Mouse (Mus musculus): Measurements from ENCODE around the gene Olfr1123.
"Not testable (repeated sequence)": the region's sequence is repeated elsewhere in the genome, so short reads cannot be mapped to it uniquely, and the experiment has no call there.

The Olfr1123 gene

GRCm38 (mm10) chr2:87416335-87416734, at the start of gene Olfr1123:
Gene Olfr1123, plus strand, starts transcription at chr2:87416635.
- DNase-seq (ENCODE audit: low spot score in 2 of 2): no peak

GRCm38 (mm10) chr2:87369595-87369994, 46.8 kb upstream of the Olfr1123 start, which contains the start of gene Olfr1121:
Gene Olfr1121, plus strand, starts transcription at chr2:87369895.
- DNase-seq (ENCODE audit: low spot score in 2 of 2): no peak

GRCm38 (mm10) chr2:87371726-87372125, 44.7 kb upstream of the Olfr1123 start:
- DNase-seq (ENCODE audit: low spot score in 2 of 2): no peak

GRCm38 (mm10) chr2:87383935-87384334, 32.5 kb upstream of the Olfr1123 start:
- no peak for DNase-seq (ENCODE audit: low spot score in 2 of 2)

- no peak for DNase-seq (ENCODE audit: low spot score in 2 of 2)
These were observed 30.9 kb upstream of the Olfr1123 start, which contains the start of gene Olfr1122 for GRCm38 (mm10) chr2:87385549-87385948. Gene Olfr1122, plus strand, starts transcription at chr2:87385849.

GRCm38 (mm10) chr2:87393605-87394004, 22.8 kb upstream of the Olfr1123 start:
- DNase-seq (ENCODE audit: low spot score in 2 of 2): not testable (repeated sequence)

GRCm38 (mm10) chr2:87394686-87395085, 21.7 kb upstream of the Olfr1123 start:
- DNase-seq (ENCODE audit: low spot score in 2 of 2): not testable (repeated sequence)

- no peak for DNase-seq (ENCODE audit: low spot score in 2 of 2)
These were observed 13.5 kb downstream of the Olfr1123 start, which contains the start of gene Olfr1124 for GRCm38 (mm10) chr2:87429975-87430374. Gene Olfr1124, plus strand, starts transcription at chr2:87430275.

- DNase-seq (ENCODE audit: low spot score in 2 of 2): no peak
These were observed 21.3 kb downstream of the Olfr1123 start for GRCm38 (mm10) chr2:87437731-87438130.

- DNase-seq (ENCODE audit: low spot score in 2 of 2): no peak
These were observed 37.2 kb downstream of the Olfr1123 start, which contains the start of gene Olfr1126 for GRCm38 (mm10) chr2:87453662-87454061. Gene Olfr1126, plus strand, starts transcription at chr2:87453962.

GRCm38 (mm10) chr2:87461769-87462168, 45.3 kb downstream of the Olfr1123 start:
- no peak for DNase-seq (ENCODE audit: low spot score in 2 of 2)
